Mouse (Mus musculus): ENCODE results near the gene Ilf2. TPM values are rescaled to one million over a fixed set of nuclear protein-coding genes. Genes with fewer than 3 reads are reported as not detected.

Gene Ilf2
- polyA plus RNA-seq, 1 experiment from 2014 or later: 103 TPM

Other genes with a start within 250 kb of the Ilf2 start
- gene Jtb, start 244.5 kb upstream of the Ilf2 start, polyA plus RNA-seq (2015; fragmentation: Nextera tagmentation; extraction: Ambion mirVana): 84.2 and 89.6 TPM in 2 replicates
- gene Creb3l4, start 232.6 kb upstream of the Ilf2 start, polyA plus RNA-seq (2015; fragmentation: Nextera tagmentation; extraction: Ambion mirVana): 2.2 and 3.1 TPM in 2 replicates
- 61.5 and 86.3 TPM in 2 replicates for gene Slc39a1, start 228.0 kb upstream of the Ilf2 start, polyA plus RNA-seq (2015; fragmentation: Nextera tagmentation; extraction: Ambion mirVana)
- 12.2 and 13.9 TPM in 2 replicates for gene Crtc2, start 222.0 kb upstream of the Ilf2 start, polyA plus RNA-seq (2015; fragmentation: Nextera tagmentation; extraction: Ambion mirVana)
- 7.1 and 7.4 TPM in 2 replicates for gene Dennd4b, start 210.9 kb upstream of the Ilf2 start, polyA plus RNA-seq (2015; fragmentation: Nextera tagmentation; extraction: Ambion mirVana)
- gene Gatad2b, start 182.9 kb upstream of the Ilf2 start, polyA plus RNA-seq (2015; fragmentation: Nextera tagmentation; extraction: Ambion mirVana): 8.4 and 8.7 TPM in 2 replicates
- gene Slc27a3, start 86.2 kb upstream of the Ilf2 start, polyA plus RNA-seq (2015; fragmentation: Nextera tagmentation; extraction: Ambion mirVana): 5.6 and 6.7 TPM in 2 replicates
- gene Ints3, start 42.5 kb upstream of the Ilf2 start, polyA plus RNA-seq (2015; fragmentation: Nextera tagmentation; extraction: Ambion mirVana): 18.4 and 19.8 TPM in 2 replicates
- gene Npr1, start 10.3 kb upstream of the Ilf2 start, polyA plus RNA-seq (2015; fragmentation: Nextera tagmentation; extraction: Ambion mirVana): 11.3 and 13.0 TPM in 2 replicates
- gene Snapin, start 14.9 kb downstream of the Ilf2 start, polyA plus RNA-seq (2015; fragmentation: Nextera tagmentation; extraction: Ambion mirVana): 76.1 and 88.9 TPM in 2 replicates
- 95.6 and 98.2 TPM in 2 replicates for gene Chtop, start 33.4 kb downstream of the Ilf2 start, polyA plus RNA-seq (2015; fragmentation: Nextera tagmentation; extraction: Ambion mirVana)
- gene S100a1, start 38.3 kb downstream of the Ilf2 start, polyA plus RNA-seq (2015; fragmentation: Nextera tagmentation; extraction: Ambion mirVana): 348 and 352 TPM in 2 replicates
- gene S100a13, start 38.3 kb downstream of the Ilf2 start, polyA plus RNA-seq (2015; fragmentation: Nextera tagmentation; extraction: Ambion mirVana): 84.4 and 88.6 TPM in 2 replicates
- 5.7 and 7.3 TPM in 2 replicates for gene S100a14, start 50.7 kb downstream of the Ilf2 start, polyA plus RNA-seq (2015; fragmentation: Nextera tagmentation; extraction: Ambion mirVana)
- gene S100a16, start 61.1 kb downstream of the Ilf2 start, polyA plus RNA-seq (2015; fragmentation: Nextera tagmentation; extraction: Ambion mirVana): 96.5 and 110 TPM in 2 replicates
- 1.4 and 3.8 TPM in 2 replicates for gene S100a3, start 84.5 kb downstream of the Ilf2 start, polyA plus RNA-seq (2015; fragmentation: Nextera tagmentation; extraction: Ambion mirVana)
- gene S100a2, start 114.1 kb downstream of the Ilf2 start, polyA plus RNA-seq (2015; fragmentation: Nextera tagmentation; extraction: Ambion mirVana): not detected in 2 replicates
- not detected in 2 replicates for gene Gm42674, start 125.8 kb downstream of the Ilf2 start, polyA plus RNA-seq (2015; fragmentation: Nextera tagmentation; extraction: Ambion mirVana)
- gene S100a4, start 127.6 kb downstream of the Ilf2 start, polyA plus RNA-seq (2015; fragmentation: Nextera tagmentation; extraction: Ambion mirVana): 5.8 and 11.8 TPM in 2 replicates
- gene S100a5, start 132.4 kb downstream of the Ilf2 start, polyA plus RNA-seq (2015; fragmentation: Nextera tagmentation; extraction: Ambion mirVana): not detected in 2 replicates
- gene S100a6, start 136.8 kb downstream of the Ilf2 start, polyA plus RNA-seq (2015; fragmentation: Nextera tagmentation; extraction: Ambion mirVana): 56.9 and 61.6 TPM in 2 replicates
- gene S100a7a, start 177.9 kb downstream of the Ilf2 start, polyA plus RNA-seq (2015; fragmentation: Nextera tagmentation; extraction: Ambion mirVana): 0.14 TPM in 1 of 2 replicates, not detected in the other
- 16.3 and 22.3 TPM in 2 replicates for gene S100a8, start 192.9 kb downstream of the Ilf2 start, polyA plus RNA-seq (2015; fragmentation: Nextera tagmentation; extraction: Ambion mirVana)
- 11.5 and 16.9 TPM in 2 replicates for gene S100a9, start 219.6 kb downstream of the Ilf2 start, polyA plus RNA-seq (2015; fragmentation: Nextera tagmentation; extraction: Ambion mirVana)